Mouse (Mus musculus) layer of hippocampus, adult 2 months (tissue): ENCODE measurements around the gene Ralgapa2. TPM values are rescaled to one million over a fixed set of nuclear protein-coding genes. Genes with fewer than 3 reads are reported as not detected.
A peak's percentile ranks its signal among the peaks of the same experiment; 100 is the strongest.
"Not testable (repeated sequence)": the region's sequence is repeated elsewhere in the genome, so short reads cannot be mapped to it uniquely, and the experiment has no call there.

Experiments
- DNase-seq, 2 experiments: peaks; one replicate each; pipeline ENCODE4 v3.0.0; 2022; ENCODE audit warnings: low spot score in 2 of 2
- H3K27ac ChIP-seq: fragments of 200-600 bp; 2 replicates; pipeline ENCODE4 v1.8.1; 2022
- H3K4me3 ChIP-seq: fragments of 200-600 bp; 2 replicates; pipeline ENCODE4 v1.8.1; 2022; ENCODE audit warnings: mild to moderate bottlenecking
- CTCF ChIP-seq: fragments of 200-600 bp; conservative IDR thresholded peaks from 2 replicates; pipeline ENCODE4 v1.8.1; 2022; ENCODE audit warnings: antibody characterized with exemption, mild to moderate bottlenecking, moderate library complexity
- total RNA-seq, 2 experiments: library from RNA; stranded (reverse); gene quantifications; 2 replicates each; pipeline ENCODE4 v1.2.3; 2021

Ralgapa2 gene
- total RNA-seq, 2 experiments from 2014 or later = 25.7 to 29.8 TPM

DNA sequence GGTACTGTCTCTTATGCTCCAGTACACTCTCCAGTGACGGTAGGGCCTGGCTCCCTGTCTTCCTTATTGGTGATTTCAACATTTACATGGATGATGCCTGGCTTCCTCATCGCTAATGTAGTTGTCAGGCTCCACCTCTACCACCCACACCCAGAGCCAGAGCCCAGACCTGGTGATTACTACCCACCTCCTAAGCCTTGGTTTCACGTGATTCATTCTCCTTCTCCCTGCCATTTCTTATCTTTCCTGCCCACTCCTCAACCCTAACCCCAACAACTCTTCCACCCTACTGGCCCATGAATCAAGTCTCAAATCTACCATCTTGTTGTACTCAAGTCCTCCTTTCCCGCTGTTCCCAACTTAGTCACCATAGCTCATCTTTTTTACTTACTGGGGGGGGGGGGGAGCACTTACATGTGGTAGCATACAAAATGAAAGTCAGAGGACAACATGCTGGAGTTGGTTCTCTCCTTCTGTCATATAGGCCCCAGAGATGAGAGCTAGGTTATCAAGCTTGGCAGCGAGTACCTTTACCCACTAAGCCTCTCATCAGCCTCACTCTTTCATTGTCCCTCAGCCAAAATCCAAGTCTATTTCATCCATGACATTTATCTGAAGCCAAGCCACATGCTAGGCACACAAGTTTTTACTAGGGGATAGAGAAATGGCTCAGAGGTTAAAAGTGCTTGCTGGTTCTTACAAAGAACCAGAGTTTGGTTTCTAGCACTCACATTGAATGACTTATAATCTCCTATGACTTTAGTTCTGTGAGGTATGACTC is 20.1 kb downstream of the Ralgapa2 start:
- Histone ChIP-seq H3K4me3 (no peak overlapping the region), H3K27ac (no peak overlapping the region)
- no peak for DNase-seq
- TF ChIP-seq CTCF = no peak

DNA sequence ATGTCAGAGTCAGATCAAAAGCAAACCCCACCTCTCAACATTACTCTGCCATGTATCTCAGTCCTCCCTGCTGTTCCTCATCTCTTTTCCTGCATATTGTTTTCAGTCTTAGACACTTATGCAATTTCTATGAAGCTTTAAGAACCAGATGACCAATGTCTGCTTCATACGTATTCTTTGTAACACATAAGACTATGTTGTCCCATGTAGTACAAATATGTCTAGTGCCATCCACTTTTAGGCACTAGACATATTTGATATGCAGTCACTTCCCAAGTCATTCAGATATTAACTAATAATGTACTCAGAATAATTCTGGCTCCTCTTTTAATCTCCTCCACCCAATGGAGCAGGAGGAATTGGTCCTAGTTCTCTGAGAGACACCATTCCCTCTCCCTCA is 21.2 kb downstream of the Ralgapa2 start:
- H3K4me3 ChIP-seq = no peak overlapping the region
- no peak for DNase-seq
- TF ChIP-seq CTCF = no peak
- no peak overlapping the region for H3K27ac ChIP-seq

DNA sequence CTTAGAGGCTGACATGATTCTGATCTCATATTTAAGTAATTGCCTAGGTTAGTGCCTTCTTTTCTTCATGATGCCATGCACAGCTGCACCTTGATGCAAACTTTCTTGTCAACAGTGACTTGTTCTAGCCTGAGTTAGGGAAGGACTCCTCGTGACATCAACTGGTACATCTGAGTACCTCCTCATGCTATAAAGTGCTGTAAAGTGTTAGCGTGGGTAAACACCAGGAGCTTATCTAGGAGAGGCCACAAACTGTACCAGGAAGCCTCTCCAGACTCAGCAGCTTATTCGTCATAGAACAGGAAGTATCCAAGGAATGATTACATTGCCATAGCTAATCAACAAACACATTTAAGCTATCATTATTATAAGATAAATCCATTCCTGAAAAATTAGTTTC is 23.9 kb downstream of the Ralgapa2 start:
- Histone ChIP-seq H3K27ac (no peak overlapping the region), H3K4me3 (no peak overlapping the region)
- TF ChIP-seq CTCF = no peak
- no peak for DNase-seq

DNA sequence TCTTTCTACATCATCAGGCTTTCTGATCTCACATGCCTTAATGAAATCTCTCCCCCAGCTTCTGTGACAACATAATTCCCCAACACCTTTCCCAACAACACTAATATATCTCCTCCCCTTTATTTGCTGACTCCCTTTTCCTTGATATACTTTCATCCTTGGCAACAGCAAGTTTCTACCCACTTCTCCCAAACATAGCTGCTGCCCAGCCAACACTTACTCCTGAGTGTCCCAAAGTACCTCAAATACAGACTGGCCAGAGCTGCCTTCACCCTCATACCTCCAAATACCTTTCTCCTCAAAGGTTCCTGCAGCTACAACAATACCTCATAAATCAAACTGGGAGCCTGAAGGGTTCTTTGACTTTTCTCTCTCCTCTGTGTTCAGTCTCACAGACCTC is 29.3 kb downstream of the Ralgapa2 start:
- no peak for TF ChIP-seq CTCF
- Histone ChIP-seq H3K4me3 (no peak overlapping the region), H3K27ac (no peak overlapping the region)
- no peak for DNase-seq

DNA sequence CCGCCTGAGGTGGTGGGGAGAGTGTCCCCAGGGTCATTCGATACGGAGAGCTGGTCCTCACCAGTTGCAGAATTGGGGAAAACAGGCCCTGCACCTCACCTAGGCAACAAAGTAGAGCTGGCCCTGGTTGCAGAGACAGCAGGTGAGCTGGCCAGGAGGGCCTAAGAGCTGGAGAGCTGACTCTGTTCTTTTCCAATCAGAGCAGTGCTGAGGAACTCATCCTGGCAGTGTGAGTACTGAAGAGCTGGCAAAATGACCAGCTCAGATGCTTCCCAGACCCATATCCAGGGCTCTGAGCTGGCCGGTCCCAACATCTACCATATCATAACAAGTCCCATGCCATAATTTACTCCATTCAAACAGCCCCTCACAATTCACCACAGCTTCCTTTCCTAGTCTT is 34.7 kb downstream of the Ralgapa2 start:
- no peak for DNase-seq

DNA sequence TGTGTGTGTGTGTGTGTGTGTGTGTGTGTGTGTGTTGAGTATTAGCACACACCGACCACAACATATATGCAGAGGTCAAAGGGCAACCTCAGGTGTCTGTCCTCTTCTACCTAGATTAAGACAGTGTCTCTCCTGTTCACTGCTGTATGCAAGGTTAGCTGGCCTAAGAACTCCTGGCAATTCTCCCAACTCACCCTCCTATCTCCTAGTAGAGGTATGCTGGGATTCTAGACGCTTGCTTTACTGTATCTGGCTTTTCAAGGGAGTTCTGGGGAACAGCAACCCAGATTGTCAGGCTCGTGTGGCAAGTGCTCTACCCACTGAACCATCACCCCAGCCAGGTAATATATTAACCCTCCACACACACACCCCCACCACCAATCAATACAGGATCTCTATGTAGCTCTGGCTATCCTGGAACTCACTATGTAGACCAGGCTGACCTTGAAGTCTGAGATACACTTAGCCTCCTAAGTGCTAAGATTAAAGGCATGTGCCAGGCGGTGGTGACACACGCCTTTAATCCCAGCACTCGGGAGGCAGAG is 35.6 kb downstream of the Ralgapa2 start:
- DNase-seq = no peak
- Histone ChIP-seq H3K27ac (no peak overlapping the region), H3K4me3 (no peak overlapping the region)
- TF ChIP-seq CTCF = no peak

More for the DNA sequence above, 34.7 kb downstream of the Ralgapa2 start:
- no peak for TF ChIP-seq CTCF
- Histone ChIP-seq H3K27ac (no peak overlapping the region), H3K4me3 (no peak overlapping the region)

DNA sequence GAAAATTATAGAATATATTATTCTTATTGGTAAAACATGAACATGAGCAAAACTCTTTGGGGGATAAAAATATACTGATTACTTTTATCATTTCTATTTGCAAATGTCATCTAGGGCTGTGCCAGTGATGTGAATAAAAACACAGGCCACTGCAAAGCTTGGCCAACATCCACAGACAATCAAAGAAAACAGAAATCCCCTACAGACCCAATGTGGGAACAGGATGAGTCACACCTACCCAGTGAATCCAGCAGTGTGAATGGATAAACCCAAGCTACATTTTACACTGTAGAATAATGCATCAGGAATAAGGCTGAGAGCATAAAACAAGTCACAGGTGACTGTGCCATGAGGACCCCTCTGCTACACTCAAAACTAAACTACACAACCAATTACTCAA is 36.1 kb downstream of the Ralgapa2 start:
- Histone ChIP-seq H3K4me3 (no peak overlapping the region), H3K27ac (no peak overlapping the region)
- no peak for DNase-seq
- TF ChIP-seq CTCF = no peak

DNA sequence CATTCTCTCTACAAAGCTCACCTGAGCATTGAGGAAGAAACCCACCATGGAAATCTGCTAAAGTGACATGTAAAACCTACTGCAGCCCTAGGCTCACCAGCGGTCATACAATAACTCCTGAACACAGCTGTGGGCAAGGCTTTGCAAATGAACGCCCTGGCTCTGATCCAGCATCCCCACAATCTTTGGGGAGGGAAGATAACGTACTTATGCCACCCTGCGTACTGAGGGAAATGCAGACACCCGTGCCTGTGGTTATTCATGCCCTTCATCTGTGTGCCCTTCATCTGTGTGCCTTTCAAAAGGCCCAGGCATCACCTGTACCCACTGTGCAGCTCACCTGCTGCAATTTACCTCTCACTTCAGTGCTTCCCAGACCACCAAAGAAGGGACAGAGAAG is 41.2 kb downstream of the Ralgapa2 start:
- no peak for DNase-seq
- TF ChIP-seq CTCF = no peak
- H3K4me3 ChIP-seq = no peak overlapping the region
- H3K27ac ChIP-seq = no peak overlapping the region

DNA sequence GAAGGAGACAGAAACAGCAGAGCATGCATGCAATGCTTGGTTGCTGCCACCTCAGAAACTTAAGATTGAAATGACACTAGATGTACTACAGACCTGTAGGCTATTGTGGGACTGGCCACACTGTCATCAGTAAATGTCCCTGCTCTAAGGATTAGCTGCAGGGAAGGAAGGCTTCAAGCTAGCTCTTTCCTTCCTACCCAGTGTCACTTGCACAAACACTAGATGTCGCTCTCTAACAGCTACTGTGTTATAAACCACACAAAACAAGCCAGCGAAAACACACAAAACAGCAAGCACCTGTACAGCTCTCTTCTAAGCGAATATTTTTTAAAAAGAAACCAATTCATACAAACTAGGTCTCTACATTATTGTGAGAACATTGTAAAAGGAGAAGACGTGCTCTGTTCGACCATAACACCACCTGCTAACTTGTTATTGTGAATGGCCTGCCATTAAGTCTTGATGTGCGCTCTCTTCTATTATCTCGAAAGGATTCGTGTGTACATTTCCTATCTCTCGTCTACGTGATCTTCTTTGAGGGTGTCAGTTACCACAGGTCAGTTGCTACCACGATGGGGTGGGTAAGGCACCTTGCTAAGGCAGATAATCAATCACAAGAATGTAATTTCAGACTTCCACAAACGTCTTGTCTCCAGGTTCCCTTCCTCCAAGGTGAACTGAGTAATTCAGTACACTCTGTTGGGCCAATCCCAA is 42.3 kb downstream of the Ralgapa2 start:
- H3K4me3 ChIP-seq = no peak overlapping the region
- peak; percentile 96 for TF ChIP-seq CTCF
- DNase-seq = peak; percentile 48 to 55

DNA sequence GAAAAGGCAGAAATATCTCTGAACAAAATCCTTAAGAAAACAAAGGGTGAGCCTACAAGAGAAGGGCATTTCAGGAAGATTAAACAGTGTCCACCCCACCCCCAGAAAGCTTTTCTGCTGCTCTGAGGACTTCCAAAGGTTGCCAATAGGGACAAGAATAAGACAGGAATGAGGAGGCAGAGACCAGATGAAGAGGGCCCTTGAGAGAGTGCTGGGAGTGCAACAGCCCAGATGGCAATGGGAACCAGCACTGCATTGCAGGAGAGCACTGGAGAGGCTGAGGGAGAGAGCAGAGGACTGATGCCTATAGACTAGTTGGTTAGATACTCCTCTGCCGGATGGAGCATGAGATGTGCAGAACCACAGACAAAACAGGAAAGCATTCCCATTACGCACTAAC is 43.2 kb downstream of the Ralgapa2 start:
- H3K4me3 ChIP-seq = no peak overlapping the region
- no peak overlapping the region for H3K27ac ChIP-seq
- no peak for DNase-seq
- TF ChIP-seq CTCF = no peak

More for the DNA sequence above, 42.3 kb downstream of the Ralgapa2 start:
- H3K27ac ChIP-seq = no peak overlapping the region

DNA sequence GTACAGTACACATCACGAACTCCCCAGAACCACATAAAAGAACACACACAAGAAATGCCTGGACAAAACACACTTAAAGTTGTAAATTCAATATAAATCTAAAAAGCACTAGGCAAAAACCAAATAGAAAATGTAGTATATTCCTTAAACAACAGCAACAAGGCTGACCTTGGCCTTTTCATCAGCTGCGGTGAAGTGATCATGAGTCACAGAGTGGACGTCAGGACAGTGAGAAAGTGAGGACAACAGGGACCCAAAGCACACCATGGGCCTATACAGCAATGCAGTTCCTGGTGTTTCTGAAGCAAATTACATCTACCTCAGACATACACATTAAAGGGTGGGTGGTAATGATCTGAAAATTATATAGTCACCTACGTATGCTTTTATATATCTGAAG is 44.1 kb downstream of the Ralgapa2 start:
- TF ChIP-seq CTCF = no peak
- no peak overlapping the region for H3K4me3 ChIP-seq
- no peak for DNase-seq
- no peak overlapping the region for H3K27ac ChIP-seq

DNA sequence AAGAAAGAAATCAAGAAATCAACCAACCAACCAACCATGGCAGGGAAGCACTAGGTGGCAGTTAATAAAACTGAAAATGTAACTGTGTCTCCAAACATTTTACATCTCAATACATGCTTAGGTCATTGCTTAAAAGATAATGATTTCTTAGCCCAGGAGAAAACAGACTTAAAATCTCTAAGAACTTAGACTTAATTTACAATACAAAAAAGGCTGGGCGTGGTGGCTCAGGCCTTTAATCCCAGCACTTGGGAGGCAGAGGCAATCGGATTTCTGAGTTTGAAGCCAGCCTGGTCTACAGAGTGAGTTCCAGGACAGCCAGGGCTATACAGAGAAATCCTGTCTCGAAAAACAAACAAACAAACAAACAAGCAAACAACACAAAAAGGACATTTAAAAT is 45.3 kb downstream of the Ralgapa2 start:
- H3K27ac ChIP-seq, H3K4me3 ChIP-seq, DNase-seq: not testable (repeated sequence)

DNA sequence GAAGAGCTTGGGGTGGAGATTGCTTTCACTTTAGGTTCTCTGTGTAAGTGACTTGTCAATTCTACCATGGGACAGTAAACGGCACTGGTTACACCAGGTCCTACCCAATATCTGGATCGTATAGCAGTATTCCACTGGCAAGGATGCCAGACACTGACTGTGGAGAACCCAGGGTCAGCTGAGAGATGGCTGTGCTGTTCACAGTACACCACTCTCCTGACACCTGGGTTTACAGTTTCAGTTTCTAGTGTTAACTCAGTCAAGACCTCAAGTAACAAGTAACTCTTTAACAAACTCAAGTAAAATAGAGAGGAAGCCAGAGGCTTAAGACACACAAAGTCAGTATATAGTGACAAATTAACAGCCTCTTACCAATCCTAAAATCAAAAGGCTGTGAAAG is 54.6 kb downstream of the Ralgapa2 start:
- H3K4me3 ChIP-seq = no peak overlapping the region
- TF ChIP-seq CTCF = no peak
- no peak overlapping the region for H3K27ac ChIP-seq
- DNase-seq = no peak

DNA sequence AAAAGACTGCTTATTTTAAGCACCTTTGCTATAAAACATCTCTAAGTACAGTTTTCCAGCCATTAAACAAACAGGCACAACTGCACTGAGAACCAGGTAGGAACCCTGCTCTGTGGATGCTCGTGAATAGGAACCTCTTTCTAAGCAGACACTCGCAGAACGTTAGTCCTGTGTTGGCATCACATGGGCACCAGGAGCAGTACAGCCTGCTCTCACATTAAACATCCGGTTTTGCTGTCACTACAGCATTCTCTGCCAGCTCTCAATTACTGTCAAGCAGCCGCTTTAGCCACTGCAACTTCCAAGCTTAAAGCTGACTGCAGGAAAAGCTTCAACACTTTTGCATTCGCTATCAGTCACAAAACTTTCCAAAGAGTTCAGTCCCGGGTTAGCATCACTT is 55.5 kb downstream of the Ralgapa2 start:
- no peak for TF ChIP-seq CTCF
- no peak for DNase-seq
- H3K4me3 ChIP-seq = no peak overlapping the region
- no peak overlapping the region for H3K27ac ChIP-seq
